Mouse (Mus musculus) v-Abl transformed pro-B cells (cell line): ENCODE data around the gene Pde10a.

Experiments
- in situ Hi-C, 2 experiments: fragments of 400-800 bp; cut with MboI; formaldehyde crosslinking; loops; one replicate each; pipeline ENCODE4 v1.15.1; 2025; ENCODE audit not compliant: unreplicated experiment in 2 of 2

Gene Pde10a

DNA sequence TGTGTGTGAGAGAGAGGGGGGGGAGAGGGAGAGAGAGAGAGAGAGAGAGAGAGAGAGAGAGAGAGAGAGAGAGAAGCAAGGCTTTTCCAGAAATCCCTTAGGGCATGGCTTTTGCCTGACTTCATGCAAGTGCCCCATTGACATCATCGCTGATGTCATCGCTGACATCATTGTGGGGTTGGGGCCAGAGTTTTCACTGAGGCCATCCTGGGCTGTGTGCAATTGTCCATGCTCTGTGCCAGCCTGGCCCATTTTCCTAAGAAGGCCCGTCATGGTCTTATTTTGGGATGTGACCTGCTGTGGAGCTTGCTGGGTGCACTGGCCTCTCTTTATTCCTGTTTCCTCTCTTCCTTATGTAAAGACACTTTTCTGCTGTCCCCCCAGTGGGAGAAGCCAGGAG is 290.2 kb downstream of the Pde10a start:
- in situ Hi-C loops = no loop called here

DNA sequence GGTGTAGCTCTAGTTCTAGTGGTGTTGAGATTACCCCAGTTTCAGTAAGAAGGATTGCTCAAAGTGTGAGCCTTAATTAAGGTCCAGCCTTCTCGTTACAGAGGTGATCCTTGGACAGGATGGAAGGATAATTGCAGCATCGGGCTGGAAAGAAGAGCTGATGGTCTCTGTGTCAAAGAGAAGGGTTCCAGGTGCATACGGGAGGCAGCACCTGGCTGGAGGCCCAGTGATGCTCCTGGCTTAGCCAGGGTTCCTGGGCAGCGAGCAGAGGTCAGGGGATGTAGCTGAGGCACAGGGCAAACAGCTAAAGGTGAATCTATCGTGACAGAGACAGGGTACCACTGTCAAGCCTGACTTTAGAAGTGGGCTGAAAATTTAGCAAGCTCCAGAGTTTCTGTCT is 290.7 kb downstream of the Pde10a start:
- in situ Hi-C loops = no loop called here

DNA sequence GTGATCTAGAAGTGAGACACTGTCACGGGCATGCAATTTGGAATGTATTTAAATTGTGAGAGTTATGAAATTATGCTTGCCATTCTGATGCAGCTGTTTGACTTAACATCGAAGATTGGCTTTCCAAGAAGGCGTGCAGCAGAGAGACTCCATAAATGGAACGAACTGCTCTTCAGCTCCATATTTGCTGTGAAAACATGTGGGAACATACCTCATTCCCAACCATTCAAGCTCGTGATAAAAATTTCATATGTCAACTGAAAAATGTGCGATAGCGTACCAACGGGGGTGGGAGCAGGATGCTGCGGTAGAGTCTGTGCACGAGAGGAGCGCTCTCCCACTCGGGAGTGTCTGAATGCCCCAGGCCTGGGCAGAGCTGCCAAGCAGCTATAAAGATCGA is 293.5 kb downstream of the Pde10a start:
- in situ Hi-C loops = no loop called here

DNA sequence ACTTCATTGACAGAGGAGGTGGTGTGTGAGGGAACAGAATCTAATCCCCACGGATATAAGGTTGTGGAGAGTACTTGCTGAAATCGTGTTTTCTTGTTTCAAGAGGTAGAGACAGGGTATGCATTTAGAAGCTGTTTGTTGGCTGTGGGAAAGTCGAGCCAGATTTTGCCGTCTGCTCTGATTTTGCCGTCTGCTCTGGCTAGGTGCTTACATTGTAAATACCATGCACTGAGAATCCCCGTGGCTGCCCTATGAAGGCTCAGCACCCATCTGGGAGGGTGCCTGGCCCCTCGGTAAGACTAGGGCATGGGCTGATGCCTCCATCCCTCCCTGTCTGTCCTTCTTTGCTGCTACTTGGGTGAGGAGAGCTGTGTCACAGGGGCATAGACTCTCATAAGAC is 298.4 kb downstream of the Pde10a start:
- in situ Hi-C loops = no loop called here

DNA sequence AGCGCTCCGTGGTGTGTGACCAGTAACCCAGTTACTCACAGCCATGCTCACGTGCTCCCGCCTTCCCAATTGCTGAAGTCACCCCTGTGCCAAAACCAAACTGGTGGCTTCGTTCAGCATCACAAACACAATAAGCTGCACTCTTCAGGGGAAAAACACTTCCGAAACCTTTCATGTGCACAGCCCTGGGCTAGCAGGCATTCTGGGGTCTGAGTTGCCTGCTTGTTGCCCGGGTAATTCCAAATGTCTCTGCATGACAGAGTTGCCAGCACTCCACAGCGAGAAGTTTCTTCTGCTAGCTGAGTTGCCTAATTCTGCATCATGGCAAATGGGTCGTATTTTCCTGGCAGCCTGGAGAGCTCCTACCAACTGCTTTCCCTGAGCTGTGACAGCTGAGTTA is 302.0 kb downstream of the Pde10a start:
- in situ Hi-C loops = no loop called here

DNA sequence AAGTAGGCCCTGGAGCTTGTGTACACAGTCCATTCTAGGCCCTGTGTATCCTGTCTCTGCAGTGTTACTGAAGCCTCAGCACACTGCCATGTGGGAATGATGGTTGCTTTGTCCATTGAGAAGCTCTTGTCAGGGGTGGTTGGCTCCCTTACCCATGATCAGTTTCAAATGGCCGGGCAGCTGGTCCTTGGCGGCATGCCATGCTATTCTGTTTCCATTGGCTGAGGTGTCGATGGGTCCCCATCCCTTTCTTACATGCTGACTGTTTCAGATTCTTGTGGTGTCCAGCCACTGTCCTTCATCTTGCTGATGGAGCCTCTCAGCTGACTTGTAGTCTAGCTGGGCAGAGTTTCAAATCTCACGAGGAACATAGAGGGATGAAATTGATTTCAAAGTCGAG is 305.8 kb downstream of the Pde10a start:
- in situ Hi-C loops = no loop called here

DNA sequence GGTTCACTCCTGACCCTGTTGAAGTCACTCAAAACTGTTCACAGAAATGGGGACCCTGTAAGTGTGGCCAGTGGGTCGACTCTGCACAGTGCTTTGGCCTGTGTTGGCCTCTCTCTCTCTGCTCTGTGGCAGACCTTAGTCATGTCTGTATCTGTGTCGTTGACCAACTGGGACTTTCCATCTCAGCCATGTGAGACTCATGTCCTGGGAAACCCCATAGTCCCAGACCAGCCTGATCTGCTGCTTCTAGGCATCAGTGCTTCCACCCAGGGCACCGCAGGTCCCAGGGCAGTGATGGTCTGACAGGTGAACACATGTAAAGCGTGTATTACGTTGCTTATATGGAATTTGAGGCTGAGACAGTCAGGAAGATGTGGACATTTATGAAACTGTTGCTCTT is 311.1 kb downstream of the Pde10a start:
- in situ Hi-C loops = no loop called here

DNA sequence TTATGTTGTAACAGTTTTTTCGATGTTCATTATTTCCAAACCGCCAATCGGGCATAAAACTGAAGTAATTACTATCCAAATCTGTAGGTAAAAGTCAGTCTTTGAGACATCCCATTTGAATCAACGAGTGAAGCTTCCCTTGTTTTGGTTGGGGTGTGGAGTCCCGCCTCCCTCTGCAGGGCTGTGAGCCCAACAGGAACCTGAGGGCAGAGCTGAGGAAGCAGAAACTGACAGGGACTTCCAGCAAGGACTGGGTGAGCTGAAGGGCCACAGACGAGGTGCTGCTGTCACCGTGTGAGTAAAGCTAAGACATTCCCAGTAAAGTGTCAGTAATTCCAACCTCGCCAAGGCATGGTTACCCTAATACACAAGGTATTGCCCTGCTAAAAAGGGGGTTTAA is 313.1 kb downstream of the Pde10a start:
- in situ Hi-C loops = no loop called here

DNA sequence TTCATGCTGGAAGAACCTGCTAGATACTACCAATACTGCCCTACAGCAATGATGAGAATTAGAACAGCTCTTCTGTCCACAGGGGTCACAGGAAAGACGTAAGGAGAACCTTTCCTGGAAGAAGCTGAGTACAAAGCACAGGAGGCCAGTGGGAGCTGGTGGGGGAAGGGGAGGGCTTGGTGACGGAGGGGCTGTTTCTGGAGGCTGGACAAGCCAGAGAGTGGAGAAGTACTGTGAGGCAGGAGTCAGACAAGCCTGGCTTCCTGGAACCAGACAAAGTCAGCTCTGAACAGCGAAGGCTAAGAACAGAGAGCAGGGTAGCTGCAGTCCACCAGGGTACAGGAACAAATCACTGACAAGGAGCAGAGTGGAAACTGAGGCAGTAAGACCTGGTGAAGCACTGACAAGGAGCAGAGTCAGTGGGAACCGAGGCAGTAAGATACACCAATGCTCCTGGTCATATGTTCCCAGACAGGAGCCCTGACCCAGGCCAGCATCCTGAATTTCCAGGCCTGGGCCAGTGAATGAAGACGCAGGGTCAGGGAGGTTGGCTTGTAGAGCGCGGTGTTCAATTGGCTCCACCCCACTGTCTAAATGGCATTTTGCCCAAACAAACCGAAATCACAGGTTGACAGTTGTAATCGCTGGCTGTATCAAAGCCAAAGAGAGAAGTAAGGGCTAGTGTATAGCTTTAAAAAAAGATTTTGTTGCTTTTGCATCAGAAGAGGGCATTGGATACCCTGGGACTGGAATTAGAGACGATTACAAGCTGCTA is 314.3 kb downstream of the Pde10a start:
- in situ Hi-C loops = no loop called here

DNA sequence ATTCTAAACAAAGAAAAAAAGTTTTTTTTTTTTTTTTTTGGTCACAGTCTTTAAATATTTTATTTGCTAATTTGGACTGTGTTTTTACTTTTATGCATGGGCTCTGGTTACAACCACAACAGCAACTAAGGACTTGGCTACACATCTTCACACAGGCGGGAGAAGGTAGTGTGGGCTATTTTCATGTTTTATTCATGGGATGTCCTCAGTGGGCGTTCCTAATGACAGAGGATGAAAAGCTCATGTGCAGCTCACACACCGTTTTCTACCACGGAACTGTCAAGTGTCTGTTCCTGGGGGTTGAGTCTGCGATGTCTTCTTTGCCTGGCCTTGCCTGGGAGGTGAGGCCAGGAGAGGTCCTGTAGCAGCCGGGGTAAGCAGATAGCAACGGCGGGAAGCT is 315.9 kb downstream of the Pde10a start:
- in situ Hi-C loops = no loop called here

DNA sequence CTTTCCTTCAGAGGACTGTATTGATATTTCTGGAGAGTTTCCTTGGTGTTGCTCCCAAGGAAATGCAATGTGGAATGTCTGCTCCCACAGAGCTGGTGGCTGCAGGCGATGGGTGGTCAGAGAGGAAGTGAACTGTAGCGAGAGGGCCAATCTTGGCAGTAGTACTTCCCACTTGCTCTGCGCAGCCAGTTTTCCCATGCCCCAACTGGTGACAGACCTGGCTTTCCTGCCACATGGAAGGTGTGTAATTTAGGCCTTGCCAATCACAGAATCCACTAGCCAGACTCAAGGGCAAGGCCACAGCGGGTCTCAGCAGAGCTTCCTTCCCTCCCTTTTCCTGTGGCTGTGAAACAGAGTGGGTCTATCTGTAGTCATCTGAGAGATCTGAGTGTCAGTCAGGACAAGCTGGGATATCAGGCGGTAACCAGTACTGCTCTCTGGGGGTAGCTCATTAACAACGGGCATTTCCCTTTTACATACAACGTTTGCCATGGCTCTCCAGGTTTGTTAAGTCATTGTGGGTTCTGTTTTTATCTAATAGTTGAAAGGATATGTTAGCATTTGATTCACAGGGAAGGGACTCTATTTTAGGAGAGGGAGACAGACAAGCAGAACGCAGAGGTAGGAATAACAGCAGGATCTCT is 316.8 kb downstream of the Pde10a start:
- in situ Hi-C loops = no loop called here

DNA sequence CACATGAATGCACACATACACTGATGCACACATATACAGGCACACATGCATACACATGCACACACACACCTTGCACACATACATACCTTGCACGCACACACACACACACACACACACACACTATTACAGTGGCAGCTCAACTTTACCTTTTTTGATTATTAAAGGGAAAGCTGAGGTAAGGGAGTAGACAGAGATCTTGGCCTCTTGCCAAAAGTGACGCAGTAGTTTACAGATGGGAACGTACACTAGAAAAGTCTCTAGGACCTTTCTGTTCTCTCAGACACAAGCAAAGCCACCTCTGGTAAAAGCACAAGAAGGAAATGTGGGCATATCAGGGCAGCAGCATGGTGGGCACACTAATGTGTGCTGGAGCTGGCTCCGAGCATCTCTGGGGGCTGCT is 317.5 kb downstream of the Pde10a start:
- in situ Hi-C loops = no loop called here

DNA sequence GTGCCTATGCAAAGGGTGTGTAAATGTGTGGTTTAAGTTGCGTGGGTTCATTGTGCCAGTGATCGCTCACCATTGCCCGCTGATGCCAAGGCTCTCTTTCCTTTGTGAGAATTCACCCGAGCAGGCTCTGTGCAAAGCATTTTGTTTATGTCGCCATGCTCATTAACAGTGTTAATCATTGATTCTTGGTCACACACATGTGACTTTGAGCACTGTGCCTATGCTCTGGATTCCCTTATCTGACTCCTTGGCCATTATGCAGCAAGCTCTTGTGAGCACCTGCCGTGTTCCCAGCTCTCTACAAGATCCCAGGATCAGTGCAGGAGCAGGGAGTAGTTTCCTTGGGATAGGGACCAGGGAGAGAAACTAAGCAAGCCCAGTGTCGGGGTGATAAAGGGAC is 318.8 kb downstream of the Pde10a start:
- in situ Hi-C loops = no loop called here

DNA sequence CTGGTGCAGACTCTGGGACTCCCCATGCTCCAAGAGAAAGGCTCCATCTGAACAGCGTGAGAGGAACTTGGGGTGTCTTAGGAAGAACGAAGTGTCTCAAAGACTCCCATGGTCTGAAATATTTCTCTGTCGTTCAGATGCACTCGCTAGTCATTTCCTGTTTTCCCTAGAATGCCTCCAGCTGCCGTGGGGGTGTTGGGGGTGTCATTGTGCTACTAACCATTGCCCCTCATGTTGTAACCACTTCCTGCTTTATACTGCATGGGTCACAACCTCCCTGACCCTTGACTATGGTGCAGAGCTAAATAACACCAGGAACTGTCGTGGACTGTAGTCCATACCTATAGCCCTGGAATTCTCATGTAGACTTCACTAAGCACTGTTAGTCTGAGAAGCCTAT is 321.3 kb downstream of the Pde10a start:
- in situ Hi-C loops = loop anchor here in 1 of 2 experiments (5.0 kb wide), 1 partner anchor 34 kb away; no protein-coding TSS in a partner anchor

DNA sequence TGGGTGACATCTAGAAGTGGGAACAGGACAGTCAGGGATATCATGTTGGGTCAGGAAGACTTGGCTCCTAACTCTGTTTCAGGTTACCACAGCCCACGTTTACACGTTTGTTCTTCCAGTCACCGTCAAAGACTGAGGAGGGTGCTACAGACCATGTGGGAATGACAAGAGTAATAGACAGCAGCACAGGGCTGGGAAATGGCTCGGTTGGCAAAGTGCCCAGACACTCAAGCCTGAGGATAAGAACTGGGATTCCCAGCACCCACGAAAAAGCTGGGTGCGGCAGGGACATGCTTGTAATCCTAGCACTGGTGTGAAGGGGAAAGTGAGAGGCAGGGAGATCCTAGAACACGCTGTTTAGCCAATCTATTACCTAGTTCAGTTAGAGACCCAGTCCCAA is 322.4 kb downstream of the Pde10a start:
- in situ Hi-C loops = loop anchor here in 1 of 2 experiments (5.0 kb wide), 1 partner anchor 35 kb away; no protein-coding TSS in a partner anchor

DNA sequence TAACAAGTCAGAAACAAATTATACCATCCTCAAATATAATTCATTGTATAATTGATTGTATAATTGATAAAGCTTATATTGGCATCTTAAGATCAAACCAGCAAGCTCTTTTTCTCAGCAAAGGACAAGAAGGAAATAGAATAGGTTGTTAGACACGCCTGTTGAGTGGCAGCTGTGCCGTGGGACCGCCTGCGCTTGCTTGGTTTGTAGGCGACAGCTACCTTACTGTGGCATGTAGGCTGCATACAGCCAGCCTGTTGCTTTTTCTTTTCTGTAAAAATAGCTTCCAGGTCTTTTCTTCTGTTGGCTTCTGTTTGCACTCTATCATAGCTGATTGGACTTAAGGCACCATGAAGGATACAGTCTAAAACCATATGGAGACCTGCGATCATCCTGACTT is 326.7 kb downstream of the Pde10a start:
- in situ Hi-C loops = no loop called here

DNA sequence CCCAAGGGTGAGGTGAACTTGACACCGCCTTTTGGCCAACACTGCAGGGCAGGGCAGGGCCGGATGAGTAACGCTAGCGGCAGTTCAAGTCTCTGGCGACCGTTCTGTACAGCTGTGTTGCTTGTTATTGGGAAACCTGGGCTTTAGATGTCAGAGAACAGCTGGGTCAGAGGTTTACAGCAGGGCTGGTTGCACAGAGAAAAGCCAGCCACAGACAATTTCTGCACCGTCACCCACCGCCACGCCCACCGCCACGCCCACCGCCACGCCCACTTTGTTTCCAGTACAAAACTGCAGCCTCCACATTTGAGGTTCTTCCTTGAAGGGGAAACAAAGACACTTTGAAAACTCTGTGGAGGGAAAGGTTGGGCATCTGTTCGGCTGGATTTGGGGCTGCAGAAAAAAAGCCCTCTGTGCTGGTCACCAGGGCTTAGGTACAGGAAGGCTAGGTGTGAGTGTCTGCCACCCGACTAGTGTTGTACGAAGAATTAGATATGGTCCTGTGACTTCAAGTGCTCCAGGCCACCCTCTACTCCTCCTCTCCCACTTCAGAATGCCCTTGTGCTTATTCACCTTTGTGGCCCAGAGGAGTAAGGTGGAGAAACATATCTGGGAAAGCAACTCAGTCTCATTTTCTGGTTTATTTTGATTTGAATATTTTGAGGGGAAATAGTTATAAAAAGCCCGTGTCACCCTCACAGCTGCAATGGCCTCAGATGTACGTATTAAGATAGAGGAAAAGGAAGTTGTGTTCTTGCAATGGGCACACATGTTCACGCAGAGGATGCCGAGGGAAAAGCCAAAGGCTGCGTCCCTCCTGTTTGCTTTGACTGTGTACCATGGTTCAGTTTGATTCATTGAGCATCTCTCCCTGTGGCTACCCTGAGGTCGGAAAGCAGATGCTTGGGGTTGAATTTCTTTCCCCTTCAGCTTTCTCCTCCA is 331.5 kb downstream of the Pde10a start:
- in situ Hi-C loops = no loop called here

DNA sequence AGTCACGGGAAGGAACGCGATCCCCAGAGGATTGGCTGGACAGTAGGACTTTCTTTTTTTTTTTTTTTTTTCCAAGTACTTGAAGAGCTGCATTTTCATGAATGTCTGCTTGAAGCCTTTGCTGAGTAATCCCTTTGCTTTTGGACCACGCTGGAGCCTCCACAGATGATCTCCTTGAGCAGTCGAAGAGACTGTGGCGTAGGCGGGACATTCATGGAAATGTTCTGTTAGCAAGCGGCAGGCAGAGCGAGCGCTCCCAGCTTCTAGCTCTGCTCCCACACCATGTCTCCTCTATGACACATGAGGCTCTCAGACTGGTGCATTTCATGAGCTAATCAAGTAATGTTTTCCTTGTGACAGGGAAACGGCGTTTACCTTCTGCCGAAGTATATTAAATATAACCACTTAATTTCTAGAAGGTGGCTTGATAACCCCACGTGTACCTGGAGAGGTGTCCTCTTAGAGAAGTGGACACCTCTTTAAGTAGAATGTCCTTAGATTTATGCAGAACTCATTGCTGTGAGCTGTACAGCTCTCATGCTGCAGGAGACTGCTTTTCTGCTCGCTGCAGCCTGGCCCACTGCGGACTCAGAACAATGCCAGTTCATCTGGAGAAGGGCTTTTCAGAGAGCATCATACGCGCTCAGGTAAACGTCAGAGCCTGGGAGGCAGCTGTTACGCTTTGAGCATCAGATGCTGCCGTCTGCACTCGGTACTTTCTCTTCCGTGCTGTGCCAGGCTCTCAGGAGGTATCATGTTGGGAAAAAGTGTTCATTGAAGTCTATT is 333.7 kb downstream of the Pde10a start:
- in situ Hi-C loops = no loop called here

DNA sequence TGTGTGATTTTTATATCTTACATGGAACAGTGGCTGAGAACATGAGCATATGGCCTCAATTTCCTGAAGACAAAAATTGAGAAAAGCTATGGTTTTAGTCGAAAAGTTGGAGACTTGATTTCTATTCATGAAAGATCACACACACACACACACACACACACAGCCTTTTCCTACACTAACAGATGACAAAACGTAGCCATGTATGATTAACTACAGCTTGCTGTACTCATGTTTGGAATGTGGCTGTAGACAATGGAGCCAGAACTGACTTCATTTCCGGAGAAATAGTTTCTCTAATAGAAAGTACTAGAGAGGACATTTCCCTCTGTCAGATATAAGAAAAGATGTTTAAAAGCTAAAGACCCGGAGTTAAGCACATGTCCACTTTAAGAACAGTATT is 334.3 kb downstream of the Pde10a start:
- in situ Hi-C loops = no loop called here
